Mouse (Mus musculus) natural killer cell, adult 2 months (primary cell): ENCODE results near the gene Kidins220.

Experiments
- DNase-seq, 2 experiments: peaks; one replicate each; pipeline ENCODE4 v3.0.0; 2022; ENCODE audit warnings: low spot score in 2 of 2

Gene Kidins220

GRCm38 (mm10) chr12:24963393-24964022, 11.2 kb upstream of the Kidins220 start:
- DNase-seq, result no peak

DNA sequence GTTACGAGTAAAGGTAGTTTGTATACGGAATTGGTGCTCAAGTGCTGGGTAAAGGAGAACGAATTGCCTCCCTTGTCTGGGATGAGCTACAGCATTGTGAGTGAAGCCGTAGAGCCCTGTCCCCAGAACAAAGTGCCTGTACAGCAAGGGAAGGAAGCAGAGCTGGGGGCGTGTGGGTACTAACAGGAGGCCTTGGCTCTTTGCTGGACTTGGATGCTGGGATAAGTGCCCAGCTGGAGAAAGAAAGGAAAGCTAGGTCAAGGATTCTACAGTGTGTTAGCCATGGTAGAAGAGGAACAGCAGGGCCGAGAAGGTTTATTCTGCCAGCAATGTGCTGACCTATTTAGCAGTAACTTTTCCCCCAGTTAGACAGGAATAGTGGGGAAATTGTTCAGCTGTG, 9.3 kb upstream of the Kidins220 start:
- no peak for DNase-seq

DNA sequence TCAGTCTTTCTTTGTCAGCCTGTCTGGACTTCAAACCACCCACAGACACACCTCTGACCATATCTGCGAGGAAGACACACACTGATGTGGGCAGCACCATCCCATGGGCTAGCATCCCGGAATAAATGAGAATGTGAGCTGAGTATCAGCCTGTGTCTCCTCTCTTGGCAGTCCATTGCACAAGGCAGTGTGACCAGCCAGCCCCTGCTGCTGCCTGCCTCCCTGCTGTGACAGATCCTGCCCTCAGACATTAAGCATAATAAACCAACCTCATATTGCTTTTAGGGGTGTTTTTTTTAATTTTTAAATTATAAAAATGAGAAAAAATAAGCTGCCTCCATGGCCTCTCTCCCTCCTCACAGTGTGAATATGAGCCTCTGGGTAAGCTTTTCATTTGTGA, 8.7 kb upstream of the Kidins220 start:
- DNase-seq, result no peak

- DNase-seq, result no peak
These were observed 3.1 kb upstream of the Kidins220 start for GRCm38 (mm10) chr12:24971490-24972200.

- DNase-seq, result no peak
These were observed 2.1 kb upstream of the Kidins220 start for GRCm38 (mm10) chr12:24972371-24973350.

- no peak for DNase-seq
These were observed 1.1 kb upstream of the Kidins220 start for GRCm38 (mm10) chr12:24973586-24973985.

DNA sequence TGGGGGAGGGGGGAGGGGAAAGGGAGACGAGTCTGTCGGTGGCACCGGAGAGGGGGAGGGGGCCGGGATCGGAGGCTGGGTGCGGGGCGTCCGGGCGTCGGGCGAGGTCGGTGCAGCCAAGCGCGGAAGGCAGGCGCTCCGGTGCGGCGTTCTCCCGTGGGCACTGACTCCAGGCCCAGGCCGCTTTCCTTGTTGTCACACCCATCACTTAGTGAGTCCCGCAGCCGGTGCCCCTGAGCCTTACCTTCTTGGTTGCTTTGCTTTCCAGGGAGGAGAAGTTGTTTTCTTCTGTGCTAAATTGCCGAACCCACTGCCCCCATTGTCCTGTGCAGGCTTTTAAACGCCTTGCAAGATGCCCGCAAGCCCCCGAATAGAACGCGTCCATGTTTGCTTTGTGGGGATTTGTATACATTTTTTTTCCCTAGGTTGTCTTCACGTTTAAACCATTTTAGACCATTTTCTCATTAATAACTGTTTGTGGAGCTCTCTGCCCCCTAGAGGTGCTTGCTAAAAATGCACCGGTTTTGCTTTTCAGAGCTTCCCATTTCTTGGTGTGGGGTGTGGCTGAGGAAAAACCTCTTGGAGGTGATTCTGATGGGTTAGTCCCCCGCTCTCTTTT, 499 bp downstream of the Kidins220 start:
- peak; percentile 50 to 59 for DNase-seq

DNA sequence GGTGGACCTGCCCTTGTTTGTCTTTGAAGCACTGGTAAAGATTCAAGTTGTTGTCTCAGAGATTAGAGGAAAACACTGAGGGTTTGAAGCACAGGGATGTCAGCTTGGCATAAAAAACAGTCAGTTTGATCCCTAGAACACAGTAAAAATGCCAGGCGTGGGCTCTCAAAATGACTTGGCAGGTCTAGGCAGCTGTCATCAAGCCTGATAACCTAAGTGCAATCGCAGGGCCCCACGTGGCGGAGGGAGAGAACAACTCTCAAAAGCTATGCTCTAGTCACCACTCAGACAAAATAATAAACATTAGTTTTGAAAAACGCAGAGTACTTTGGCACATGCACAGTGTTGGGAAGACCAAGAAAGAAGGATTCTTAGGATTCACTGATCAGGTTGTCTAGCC, 10.5 kb downstream of the Kidins220 start:
- no peak for DNase-seq

GRCm38 (mm10) chr12:24995350-24995749, 20.6 kb downstream of the Kidins220 start:
- no peak for DNase-seq

DNA sequence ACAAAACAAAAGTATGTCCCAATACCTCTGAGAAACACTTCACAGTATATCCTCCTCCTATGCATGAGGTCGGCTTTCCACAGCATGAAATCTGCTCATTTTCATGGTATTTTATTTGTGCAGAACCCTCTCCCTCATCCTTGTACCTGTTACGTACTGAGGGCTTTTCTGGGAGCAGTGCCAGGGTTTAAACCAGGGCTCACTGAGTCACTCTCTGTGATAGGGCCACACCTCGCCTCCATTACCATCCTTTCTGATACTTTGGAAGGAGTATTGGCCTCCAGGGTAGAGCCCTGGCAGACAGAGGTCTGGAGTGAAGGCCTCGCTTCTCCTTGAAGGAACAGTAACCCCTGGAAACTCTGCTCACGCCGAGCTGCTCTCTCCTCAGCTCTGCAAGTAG, 30.6 kb downstream of the Kidins220 start:
- no peak for DNase-seq

- no peak for DNase-seq
These were observed 35.2 kb downstream of the Kidins220 start for GRCm38 (mm10) chr12:25009957-25010356.

- no peak for DNase-seq
These were observed 35.7 kb downstream of the Kidins220 start for GRCm38 (mm10) chr12:25010416-25010815.

- DNase-seq, result no peak
These were observed 37.1 kb downstream of the Kidins220 start for GRCm38 (mm10) chr12:25011733-25012367.

- peak in 1 of 2 experiments; percentile 8 for DNase-seq
These were observed 38.1 kb downstream of the Kidins220 start for GRCm38 (mm10) chr12:25012555-25013540.

DNA sequence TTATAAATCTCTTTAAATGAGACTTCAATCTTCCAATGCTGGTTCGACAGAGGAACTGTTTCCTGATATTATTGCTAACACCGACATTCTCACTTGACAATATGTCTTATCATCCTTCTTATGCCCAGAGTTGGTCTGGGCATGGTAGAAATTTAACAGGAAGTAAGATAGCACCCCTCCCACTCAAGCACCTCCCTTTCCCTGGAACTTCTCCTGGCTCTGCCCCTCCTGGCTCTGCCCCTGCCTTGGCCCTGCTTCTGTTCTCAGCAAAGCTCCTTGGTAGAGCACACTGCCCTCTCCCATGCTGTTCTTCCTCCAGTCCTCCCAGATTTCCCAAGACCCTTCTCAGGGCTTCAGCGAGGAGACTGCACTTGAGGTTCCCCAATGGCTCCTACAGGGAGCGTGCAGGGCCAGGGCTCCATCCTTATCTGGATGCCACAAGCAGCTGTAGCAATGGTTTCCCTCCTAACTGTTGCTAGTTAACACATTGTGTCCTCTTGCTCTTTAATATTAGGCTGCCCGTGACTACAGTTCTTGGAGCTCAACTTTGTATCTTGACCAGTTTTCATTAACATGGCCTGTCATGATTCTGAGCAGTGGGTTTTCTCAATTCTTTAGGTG, 39.7 kb downstream of the Kidins220 start:
- DNase-seq, result no peak

- DNase-seq, result no peak
These were observed 40.2 kb downstream of the Kidins220 start for GRCm38 (mm10) chr12:25014938-25015337.

DNA sequence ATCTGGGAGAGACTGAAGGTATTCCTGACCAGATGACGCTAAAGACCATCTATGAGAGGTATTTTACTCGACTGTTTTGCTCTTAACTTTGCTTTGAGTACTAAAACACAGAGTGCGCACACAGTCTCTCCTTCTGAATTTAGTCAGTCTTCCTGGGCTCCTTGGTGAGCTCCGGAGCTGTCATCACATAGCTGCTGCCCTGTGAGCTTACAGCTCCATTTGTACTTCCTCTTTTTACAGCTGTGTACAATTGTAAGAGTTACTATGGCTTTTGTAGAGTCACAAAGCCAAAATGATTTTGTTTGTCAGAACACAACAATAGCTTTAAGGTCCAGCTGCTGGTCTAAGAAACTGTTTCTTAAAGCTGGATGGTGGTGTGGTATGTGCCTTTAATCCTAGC, 42.3 kb downstream of the Kidins220 start:
- DNase-seq, result no peak

GRCm38 (mm10) chr12:25021057-25021456, 46.3 kb downstream of the Kidins220 start:
- DNase-seq, result no peak

DNA sequence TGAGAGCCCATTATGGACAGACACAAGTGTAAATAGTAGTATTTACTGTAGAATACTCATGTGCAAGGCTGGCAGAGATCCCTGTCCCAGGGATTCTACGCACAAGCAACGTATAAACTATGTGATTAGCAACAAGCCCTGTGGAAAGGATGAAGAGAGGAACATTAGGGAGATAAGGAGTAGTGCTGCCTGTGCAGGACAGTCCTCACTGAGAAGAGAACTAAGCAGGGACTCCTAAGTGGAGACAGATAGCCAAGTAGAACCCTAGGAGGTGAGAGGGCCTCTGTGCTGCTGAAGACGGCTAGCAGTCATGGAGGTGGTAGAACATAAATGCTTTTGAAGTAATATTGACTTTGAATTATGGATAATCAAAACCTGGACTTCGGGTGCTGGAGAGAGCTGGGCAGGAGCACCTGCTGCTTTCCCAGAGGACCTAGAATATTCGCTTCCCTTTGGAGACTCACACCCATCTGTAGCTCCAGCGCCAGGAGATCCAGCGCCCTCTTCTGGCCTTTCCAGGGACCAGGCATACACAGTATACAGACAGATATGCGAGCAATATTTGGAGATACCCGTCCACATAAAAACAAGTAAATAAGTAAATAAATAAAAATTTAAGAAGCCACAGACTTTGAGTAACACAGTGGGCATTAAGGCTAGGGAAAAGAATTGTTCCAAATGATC, 50.3 kb downstream of the Kidins220 start:
- no peak for DNase-seq
